Mouse (Mus musculus) heart, adult 18-20 months (tissue): Measurements from ENCODE around the gene Pias3. TPM values are rescaled to one million over a fixed set of nuclear protein-coding genes. Genes with fewer than 3 reads are reported as not detected.
"Not testable (repeated sequence)": the region's sequence is repeated elsewhere in the genome, so short reads cannot be mapped to it uniquely, and the experiment has no call there.

Experiments
- DNase-seq, 2 experiments: peaks; one replicate each; pipeline ENCODE4 v3.0.0; 2021 to 2022; ENCODE audit warnings: mixed read lengths in 1 of 2
- long read RNA-seq, 2 experiments: library from polyadenylated mRNA; stranded (forward); transcript quantifications; one replicate each; pipeline ENCODE4 v2.0.0; 2021
- total RNA-seq, 2 experiments: library from RNA; stranded (reverse); gene quantifications; 2 replicates each; pipeline ENCODE4 v1.2.3; 2021

Gene Pias3
- total RNA-seq = 10 to 100 TPM; 13.4 to 15.3 TPM
- long read RNA-seq, experiment 1, transcript Pias3-201 (14 exons, 2,931 nt) = major isoform, 5 of 31 reads
- long read RNA-seq, experiment 1, transcript Pias3-202 (14 exons, 2,858 nt) = major isoform, 5 of 31 reads
- long read RNA-seq, experiment 1, partial matches to known transcripts = 3 of 31 reads
- long read RNA-seq, experiment 1, other reads (novel, unspliced or antisense) = 18 of 31 reads
- long read RNA-seq, experiment 2, partial matches to known transcripts = 2 of 17 reads
- long read RNA-seq, experiment 2, other reads (novel, unspliced or antisense) = 12 of 17 reads

- peak; percentile 86 to 94 for DNase-seq
Observed at GRCm38 (mm10) chr3:96696198-96696765, at the start of gene Pias3. Gene Pias3 (plus strand): TSS chr3:96696384.

DNA sequence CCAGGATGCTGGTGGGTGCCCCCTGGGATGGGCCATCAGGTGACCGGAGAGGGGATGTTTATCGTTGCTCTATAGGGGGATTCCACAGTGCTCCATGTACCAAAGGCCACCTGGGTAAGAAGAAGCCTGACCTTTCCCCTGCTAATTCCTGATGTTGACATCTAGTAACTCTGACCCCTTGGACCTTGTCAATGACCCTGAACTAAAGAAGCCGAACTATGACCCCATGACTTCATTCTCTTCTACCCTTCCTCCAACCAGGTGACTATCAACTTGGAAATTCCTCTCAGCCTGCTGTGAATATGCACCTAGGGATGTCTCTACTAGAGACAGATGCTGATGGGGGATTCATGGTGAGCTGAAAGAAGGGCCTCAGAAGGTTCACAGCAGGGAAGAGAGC, 48.8 kb upstream of the Pias3 start:
- no peak for DNase-seq

GRCm38 (mm10) chr3:96660901-96661300, 35.3 kb upstream of the Pias3 start:
- DNase-seq = no peak

DNA sequence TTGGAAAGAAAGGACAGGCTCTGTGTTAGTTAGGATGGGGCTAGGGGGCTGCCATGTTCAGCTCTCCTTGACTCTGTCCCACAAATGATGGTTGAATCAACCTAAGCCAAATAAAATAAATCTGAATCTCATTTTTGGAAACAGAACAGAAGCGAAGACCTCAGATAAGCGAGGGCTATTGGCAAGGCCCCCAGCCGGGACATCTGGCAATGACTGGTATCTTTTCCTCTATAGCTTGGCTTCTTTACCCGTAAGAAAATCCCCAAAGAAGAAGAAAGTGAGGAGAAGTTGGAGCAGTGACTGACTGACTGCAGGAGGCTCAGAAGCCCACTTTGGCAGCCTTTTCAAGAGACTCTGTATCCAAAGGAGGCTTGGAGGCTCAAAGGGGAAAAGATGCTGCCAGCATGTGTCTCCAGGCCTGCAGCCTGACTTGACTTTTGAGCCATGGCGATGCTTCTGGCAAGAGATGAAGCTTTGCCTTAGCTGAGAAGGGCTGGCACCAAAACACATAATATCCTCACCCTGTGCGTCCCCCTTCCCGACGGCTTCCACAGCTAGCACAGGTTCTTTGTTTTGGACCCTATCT, 33.4 kb upstream of the Pias3 start:
- DNase-seq = peak in 1 of 2 experiments; percentile 21

- DNase-seq = peak; percentile 81 to 94
Observed at GRCm38 (mm10) chr3:96663432-96664239, 32.5 kb upstream of the Pias3 start.

DNA sequence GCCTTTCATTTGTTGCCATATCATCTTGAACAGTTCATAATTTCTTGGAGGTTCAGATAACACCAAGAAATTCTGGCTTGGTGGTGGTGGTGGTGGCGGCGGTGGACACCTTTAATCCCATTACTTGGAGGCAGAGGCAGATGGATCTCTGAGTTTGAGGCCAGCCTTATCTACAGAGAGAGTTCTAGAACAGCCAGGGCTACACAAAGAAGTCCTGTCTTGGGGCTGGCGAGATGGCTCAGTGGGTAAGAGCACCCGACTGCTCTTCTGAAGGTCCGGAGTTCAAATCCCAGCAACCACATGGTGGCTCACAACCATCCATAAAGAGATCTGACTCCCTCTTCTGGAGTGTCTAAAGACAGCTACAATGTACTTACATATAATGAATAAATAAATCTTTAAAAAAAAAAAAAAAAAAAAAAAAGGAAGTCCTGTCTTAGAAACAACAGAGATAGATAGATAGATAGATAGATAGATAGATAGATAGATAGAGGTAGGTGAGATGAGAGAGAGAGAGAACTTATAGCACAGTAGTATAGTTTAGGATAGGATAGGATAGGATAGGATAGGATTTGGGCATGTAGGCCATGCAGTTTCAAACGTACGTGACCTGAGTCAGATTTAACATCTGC, 30.3 kb upstream of the Pias3 start:
- not testable (repeated sequence) for DNase-seq

GRCm38 (mm10) chr3:96666916-96667315, 29.3 kb upstream of the Pias3 start:
- no peak for DNase-seq

- DNase-seq = no peak
Observed at GRCm38 (mm10) chr3:96667316-96667715, 28.9 kb upstream of the Pias3 start.

DNA sequence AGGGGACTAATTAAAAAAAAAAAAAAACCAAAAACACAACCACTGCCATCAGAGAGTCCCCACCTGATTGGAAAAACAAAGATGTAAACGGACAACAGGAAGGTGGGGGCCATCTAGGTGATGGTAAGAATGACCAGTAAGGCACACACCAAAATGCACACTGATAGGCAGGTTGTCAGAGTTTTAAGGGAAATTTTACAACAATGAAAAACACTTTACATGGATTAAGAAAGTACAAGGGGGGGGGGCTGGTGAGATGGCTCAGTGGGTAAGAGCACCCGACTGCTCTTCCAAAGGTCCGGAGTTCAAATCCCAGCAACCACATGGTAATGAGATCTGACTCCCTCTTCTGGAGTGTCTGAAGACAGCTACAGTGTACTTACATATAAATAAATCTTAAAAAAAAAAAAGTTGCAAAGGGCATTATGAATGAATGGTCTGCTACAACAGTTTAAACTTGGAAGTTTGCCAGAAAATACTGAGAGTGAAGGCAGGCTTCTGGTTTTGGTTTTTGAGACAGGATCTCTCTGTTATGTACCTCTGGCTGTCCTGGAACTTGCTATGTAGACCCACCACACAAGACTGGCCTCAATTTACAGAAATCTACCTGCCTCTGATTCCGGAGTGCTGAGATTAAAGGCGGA, 27.6 kb upstream of the Pias3 start:
- DNase-seq = no peak

DNA sequence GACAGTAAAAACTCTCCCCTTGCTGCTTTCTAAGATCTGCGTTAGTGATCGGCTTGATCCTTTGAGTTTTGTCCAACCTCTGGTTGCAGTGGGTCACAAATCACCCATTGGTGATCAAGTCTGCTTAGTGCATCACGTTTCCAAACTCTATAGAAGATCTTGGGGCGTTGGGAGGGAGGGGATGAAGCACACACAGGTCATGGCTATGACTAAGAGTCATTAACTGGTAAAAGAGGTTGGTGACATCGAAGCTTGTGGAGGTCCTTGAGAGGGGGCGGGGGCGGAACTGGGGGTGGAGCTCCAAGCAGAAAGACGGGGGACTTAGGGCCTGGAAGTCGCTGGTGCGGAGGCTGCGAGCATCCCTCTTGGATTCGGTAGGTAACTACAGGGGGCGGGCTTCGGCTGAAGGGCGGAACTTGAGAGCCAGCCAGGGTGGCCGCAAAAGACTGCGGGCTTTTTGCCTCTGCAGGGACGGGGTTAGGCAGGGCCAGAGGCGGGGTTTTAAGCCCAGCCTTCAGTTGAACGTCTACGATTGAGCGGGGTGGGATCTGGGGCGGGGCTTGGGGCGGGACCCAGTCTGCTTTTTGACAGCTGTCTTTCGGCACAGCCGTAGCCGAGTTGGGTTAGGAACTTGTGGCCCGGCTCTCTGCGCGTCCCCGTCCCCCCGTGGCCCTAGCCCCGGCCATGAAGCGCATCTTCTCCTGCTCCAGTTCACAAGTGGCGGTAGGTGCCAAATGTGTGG, 26.3 kb upstream of the Pias3 start, which contains the start of gene Ankrd35:
Gene Ankrd35 (plus strand): TSS at position 405 of the 742 bp plus-strand sequence.
- DNase-seq = peak; percentile 82 to 89

DNA sequence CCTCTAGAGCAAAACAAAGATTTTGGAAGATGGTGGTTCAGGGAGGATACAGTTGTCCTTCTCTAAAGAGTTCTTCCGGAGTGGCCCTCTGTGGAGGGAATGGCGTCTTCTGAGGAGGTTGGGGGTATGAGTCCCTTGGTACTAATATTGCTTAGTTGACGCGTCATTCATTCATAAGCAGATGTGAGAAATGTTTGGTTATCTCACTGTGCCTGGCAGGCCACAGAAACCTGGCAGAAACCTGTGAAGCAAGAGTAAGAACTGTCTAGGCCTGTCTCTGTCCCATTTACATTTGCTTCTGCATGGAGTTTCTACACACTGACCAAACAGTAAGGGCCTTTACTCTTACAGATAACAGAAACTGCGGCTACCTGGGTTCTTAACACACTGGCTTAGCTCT, 24.7 kb upstream of the Pias3 start:
- DNase-seq = no peak

GRCm38 (mm10) chr3:96673514-96673913, 22.7 kb upstream of the Pias3 start:
- no peak for DNase-seq

- DNase-seq = no peak
Observed at GRCm38 (mm10) chr3:96674442-96674841, 21.7 kb upstream of the Pias3 start.

GRCm38 (mm10) chr3:96675171-96675570, 21.0 kb upstream of the Pias3 start:
- no peak for DNase-seq

DNA sequence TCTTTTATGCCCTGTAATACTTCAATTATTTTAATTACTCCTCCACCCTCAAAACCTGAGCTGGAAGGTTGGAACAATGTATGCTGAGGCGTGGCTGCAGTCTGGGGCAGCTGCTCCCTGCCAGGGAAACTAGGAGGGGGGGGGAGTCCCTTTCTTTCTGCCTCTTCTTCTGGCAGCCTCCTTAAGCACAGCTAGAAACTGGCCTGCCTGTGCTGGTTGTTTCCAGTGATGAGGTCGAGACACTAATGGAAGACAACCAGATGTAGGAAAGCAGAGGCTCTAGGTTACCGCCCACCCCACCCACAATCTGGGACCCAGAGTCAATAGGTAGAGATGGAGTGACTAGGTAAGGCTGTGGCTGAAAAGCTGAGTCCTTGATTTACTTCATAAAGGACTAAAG, 20.5 kb upstream of the Pias3 start:
- DNase-seq = no peak

GRCm38 (mm10) chr3:96678456-96678855, 17.7 kb upstream of the Pias3 start:
- DNase-seq = no peak

DNA sequence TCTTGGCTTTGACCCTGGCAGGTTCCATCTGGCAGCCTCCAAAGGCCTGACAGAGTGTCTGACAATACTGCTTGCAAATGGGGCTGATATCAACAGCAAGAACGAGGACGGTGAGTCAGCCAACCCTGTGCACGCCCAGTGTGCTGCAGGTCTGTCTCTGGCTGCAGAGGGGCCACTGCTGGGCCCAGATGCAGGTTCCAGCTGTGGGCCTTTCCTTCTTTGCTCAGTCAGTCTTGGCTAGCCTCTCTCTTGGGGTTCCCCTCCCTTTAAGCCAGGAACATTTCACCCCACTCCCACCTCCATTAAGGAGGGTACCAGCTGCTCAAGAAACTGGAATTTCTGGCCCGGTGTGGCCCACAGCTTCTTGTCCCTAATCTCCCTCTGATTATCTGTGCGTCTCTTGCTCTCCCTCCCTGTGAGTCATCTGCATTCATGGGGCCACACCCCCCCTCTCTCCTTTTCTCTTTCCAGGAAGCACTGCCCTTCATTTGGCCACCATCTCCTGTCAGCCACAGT, 17.0 kb upstream of the Pias3 start:
- DNase-seq = no peak

- no peak for DNase-seq
Observed at GRCm38 (mm10) chr3:96680269-96680956, 15.8 kb upstream of the Pias3 start.

- no peak for DNase-seq
Observed at GRCm38 (mm10) chr3:96683496-96683895, 12.7 kb upstream of the Pias3 start.
